Mouse (Mus musculus) neural tube, embryonic 15.5 days (tissue): ENCODE measurements around the gene Rffl. TPM values are rescaled to one million over a fixed set of nuclear protein-coding genes. Genes with fewer than 3 reads are reported as not detected.

ENCODE experiments used
- ATAC-seq: fragments of 200-750 bp; cut with Nextera tagmentation; 2 replicates; pipeline ENCODE4 v1.8.0; 2017; ENCODE audit warnings: mild to moderate bottlenecking, moderate TSS enrichment, moderate library complexity; ENCODE audit not compliant: low FRiP score
- H3K27ac ChIP-seq: fragments of 300-500 bp; sonication (generic); replicated peaks from 2 replicates; pipeline ENCODE4 v1.5.1; 2015; ENCODE audit warnings: mild to moderate bottlenecking, inconsistent platforms
- H3K27me3 ChIP-seq: fragments of 300-500 bp; sonication (generic); replicated peaks from 2 replicates; pipeline ENCODE4 v1.6.1; 2015; ENCODE audit warnings: inconsistent platforms
- H3K36me3 ChIP-seq: fragments of 300-500 bp; sonication (generic); 2 replicates; pipeline ENCODE4 v1.6.1; 2015; ENCODE audit warnings: inconsistent platforms
- H3K4me1 ChIP-seq: fragments of 300-500 bp; sonication (generic); 2 replicates; pipeline ENCODE4 v1.6.1; 2015; ENCODE audit warnings: inconsistent platforms
- H3K4me2 ChIP-seq: fragments of 300-500 bp; sonication (generic); 2 replicates; pipeline ENCODE4 v1.6.1; 2015; ENCODE audit warnings: inconsistent platforms, mild to moderate bottlenecking, moderate library complexity
- H3K4me3 ChIP-seq: fragments of 300-500 bp; sonication (generic); replicated peaks from 2 replicates; pipeline ENCODE4 v1.5.1; 2015; ENCODE audit warnings: mild to moderate bottlenecking, inconsistent platforms
- H3K9ac ChIP-seq: fragments of 300-500 bp; sonication (generic); replicated peaks from 2 replicates; pipeline ENCODE4 v1.6.1; 2015; ENCODE audit warnings: mild to moderate bottlenecking, inconsistent platforms
- H3K9me3 ChIP-seq: fragments of 300-500 bp; sonication (generic); replicated peaks from 2 replicates; pipeline ENCODE4 v1.6.1; 2016; ENCODE audit warnings: inconsistent platforms
- WGBS: fragments of 180-500 bp; shearing (Covaris S2); methylation state at CpG from one replicate; pipeline ENCODE4 v1.1.7; 2015; ENCODE audit warnings: mixed read lengths; 5-methylcytosine and 5-hydroxymethylcytosine counted together
- polyA plus RNA-seq: library from polyadenylated mRNA; unstranded; fragments of >200 nt; fragmentation: Nextera tagmentation; extraction: Ambion mirVana; gene quantifications from 2 replicates; pipeline ENCODE4 v1.2.1, GENCODE M21; 2015

Gene Rffl
- polyA plus RNA-seq, 1 experiment from 2014 or later, result 3.8 TPM

DNA sequence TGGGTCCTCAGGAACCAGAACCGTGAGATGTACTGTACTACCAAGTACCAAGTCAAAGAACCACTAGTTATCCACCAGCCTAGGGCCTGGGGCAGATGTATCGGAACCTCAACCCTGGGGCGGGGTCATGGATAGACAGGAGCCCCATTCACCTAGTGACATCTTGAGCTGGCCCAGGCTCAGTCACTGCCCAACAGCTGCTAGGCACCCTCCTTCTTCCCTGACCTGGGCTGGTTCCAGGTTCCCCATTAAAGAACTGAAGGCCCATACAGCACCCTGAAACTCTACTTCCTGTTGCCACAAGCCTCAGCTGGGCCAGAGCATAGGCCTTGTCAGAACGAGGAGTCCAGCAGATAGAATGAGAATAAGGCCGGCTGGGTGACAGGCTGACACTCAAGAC lies 28.7 kb upstream of the Rffl start:
- ATAC-seq, result no peak
- H3K27ac ChIP-seq, result no peak overlapping the region
- 95% methylated on average over 5 of the region's 5 CpGs for WGBS

DNA sequence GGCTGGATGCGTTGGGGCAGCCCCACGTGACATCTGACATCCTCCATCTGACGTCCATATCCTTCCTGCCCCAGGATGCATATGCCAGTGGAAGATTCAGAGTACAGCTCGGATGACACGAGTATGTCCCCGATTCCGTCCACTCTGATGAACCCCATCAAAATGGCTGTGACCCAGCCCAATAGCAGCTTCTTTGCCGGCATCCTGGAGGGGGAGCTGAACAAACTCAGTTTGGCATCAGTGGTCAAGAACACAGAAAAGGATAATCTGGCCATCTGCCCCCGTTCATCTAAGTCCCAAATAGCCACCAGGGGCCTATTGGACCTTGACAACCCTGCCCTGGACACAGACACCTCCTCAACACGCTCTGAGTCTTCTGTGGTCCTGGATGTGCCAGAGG lies 26.5 kb upstream of the Rffl start:
- no peak overlapping the region for H3K4me3 ChIP-seq
- H3K9ac ChIP-seq, result no peak overlapping the region
- H3K27me3 ChIP-seq, result no peaks in the 10 kb centered on the region
- no peaks in the 10 kb centered on the region for H3K4me1 ChIP-seq
- 89% methylated on average over 10 of the region's 10 CpGs for WGBS
- no peak overlapping the region for H3K4me2 ChIP-seq
- no peaks in the 10 kb centered on the region for H3K9me3 ChIP-seq
- no peak overlapping the region for H3K27ac ChIP-seq
- peaks cover 38% of the 10 kb centered on the region for H3K36me3 ChIP-seq
- ATAC-seq, result no peak

More for the DNA sequence above, 28.7 kb upstream of the Rffl start:
- Histone ChIP-seq H3K4me3 (no peak overlapping the region), H3K9ac (no peak overlapping the region), H3K4me2 (no peak overlapping the region), H3K36me3 (peaks cover 60% of the 10 kb centered on the region), H3K9me3 (no peaks in the 10 kb centered on the region), H3K27me3 (no peaks in the 10 kb centered on the region), H3K4me1 (no peaks in the 10 kb centered on the region)

DNA sequence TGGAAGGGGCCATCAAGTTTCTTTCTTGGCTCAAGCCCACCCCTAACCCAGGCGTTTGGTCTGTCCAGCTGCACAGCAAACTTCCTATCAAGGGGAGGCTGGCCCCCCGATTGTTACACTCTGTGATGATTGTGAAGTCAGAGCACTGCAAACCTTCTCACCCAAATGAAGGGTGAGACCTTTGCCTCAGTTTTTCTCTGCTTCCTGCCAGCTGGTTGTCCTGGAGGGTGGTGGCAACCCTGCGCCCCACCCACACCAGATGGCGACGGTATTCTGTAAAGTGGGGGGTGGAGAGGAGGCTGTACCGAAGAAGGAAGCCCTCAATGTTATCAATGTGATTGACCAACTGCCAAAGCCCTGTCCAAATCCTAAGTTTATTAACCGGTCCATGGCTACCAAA lies 20.9 kb upstream of the Rffl start, which contains the start of gene Fndc8:
Fndc8 (plus strand) TSS at position 189 of the 400 bp plus-strand sequence.
- Histone ChIP-seq H3K27ac (no peak within 1 kb of the TSS), H3K4me2 (no peak within 1 kb of the TSS), H3K4me3 (no peak within 1 kb of the TSS), H3K4me1 (peaks cover 19% of the 10 kb centered on the region), H3K36me3 (no peaks in the 10 kb centered on the region), H3K27me3 (peaks cover 14% of the 10 kb centered on the region), H3K9me3 (no peaks in the 10 kb centered on the region), H3K9ac (no peak within 1 kb of the TSS)
- WGBS, result 62% methylated on average over 7 of the region's 7 CpGs
- no peak for ATAC-seq

DNA sequence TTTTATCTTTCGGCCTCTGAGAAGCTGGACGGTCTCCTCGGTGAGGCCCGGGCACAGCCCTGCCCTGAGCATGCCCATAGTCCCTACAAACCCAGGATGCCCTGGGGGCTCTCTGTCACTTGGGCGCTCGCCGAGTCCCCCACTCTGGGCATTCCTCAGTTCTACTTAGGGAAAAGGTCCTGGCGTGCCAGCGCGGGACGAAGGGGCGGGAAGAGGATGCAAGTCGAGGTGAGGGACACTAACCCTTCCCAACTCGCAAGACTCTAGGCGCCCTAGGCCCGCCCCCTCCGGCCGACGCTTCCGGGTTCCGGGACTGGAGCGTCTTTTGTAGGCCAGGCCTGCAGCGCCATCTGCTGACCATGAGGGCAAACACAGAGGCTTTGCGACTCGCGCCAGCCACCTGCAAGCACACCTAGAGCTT lies 19.3 kb upstream of the Rffl start, which contains the start of gene Rad51d:
Rad51d (minus strand) TSS at position 273 of the 421 bp plus-strand sequence.
- peak within 1 kb of the TSS; percentile 77 for H3K9ac ChIP-seq
- H3K4me1 ChIP-seq, result peaks cover 19% of the 10 kb centered on the region
- ATAC-seq, result peak; percentile 92
- H3K27ac ChIP-seq, result peak within 1 kb of the TSS; percentile 69
- peak within 1 kb of the TSS; percentile 90 for H3K4me2 ChIP-seq
- H3K36me3 ChIP-seq, result no peaks in the 10 kb centered on the region
- peaks cover 14% of the 10 kb centered on the region for H3K27me3 ChIP-seq
- H3K4me3 ChIP-seq, result peak within 1 kb of the TSS; percentile 67
- no peaks in the 10 kb centered on the region for H3K9me3 ChIP-seq
- under 1% methylated on average over 26 of the region's 26 CpGs for WGBS

DNA sequence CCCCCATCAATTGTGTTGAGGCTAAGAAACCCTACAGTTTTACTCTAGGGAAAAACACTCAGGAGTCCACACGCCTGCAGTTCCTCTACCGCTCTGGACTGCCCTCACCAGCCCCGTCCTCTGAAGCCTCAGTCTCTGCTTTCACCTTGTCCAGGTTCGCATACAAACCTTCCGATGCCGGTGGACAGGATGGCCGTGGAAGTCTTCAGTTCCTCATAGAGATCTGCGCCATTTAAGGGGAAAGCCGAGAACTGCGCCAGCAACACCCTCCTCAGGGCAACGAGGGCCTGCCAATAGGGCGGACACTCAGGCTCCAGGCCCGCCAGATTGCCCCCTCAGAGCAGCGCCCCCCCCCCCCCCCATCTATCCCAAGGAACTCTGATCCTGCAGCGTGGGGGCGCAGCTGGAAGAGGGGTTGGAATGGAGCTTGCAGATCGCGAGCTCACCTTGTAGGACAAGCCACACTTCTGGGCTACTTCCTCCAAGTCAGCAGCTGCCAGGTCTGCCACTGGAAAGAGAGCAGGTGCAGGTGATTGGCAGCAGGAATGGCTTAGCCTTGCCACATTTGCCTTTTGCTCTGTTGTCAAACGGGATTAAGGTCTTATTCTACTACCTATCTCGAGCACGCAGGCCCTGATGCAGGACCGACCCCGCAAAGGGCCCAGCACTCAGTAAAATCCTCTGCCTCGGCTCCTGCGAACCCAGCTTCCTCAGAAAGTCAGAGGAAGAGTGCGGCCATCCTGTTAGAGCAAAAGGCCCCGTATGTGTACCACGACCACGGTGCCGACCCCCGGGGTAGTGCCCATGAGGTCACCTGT lies 18.7 kb upstream of the Rffl start:
- H3K9me3 ChIP-seq, result no peaks in the 10 kb centered on the region
- WGBS, result 7% methylated on average over 31 of the region's 31 CpGs
- peak overlapping the region; percentile 69 for H3K27ac ChIP-seq
- H3K4me2 ChIP-seq, result peak overlapping the region; percentile 90
- H3K4me3 ChIP-seq, result peak overlapping the region; percentile 67
- H3K27me3 ChIP-seq, result peaks cover 14% of the 10 kb centered on the region
- H3K36me3 ChIP-seq, result no peaks in the 10 kb centered on the region
- peak; percentile 66 for ATAC-seq
- H3K4me1 ChIP-seq, result peaks cover 19% of the 10 kb centered on the region
- H3K9ac ChIP-seq, result peak overlapping the region; percentile 77

DNA sequence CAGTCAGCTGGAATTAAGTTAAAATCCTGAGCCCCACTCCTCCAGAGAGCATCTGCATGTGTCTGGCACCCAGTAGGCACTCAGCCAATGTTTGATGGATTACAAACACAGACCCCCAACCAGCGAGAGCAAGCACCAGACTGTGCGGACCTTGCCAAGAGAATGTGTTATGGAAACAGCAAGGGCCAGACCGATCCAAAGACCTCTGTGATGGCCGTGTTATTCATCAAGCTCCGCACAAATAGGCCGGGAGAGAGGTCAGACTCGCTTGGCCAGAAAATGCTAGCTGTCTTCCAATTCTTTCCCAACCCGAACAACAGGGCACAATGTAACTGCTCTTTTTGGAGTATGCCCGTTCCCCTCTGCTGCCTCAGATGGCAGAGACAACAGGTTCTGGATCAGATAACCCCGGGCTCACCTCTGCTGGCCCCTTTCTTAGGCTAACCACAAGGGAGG lies 17.5 kb upstream of the Rffl start:
- Histone ChIP-seq H3K9ac (peak overlapping the region; percentile 23; the same call in 1 of the 2 replicates), H3K36me3 (no peaks in the 10 kb centered on the region), H3K27ac (no peak overlapping the region), H3K9me3 (no peaks in the 10 kb centered on the region), H3K4me3 (no peak overlapping the region), H3K4me2 (peak overlapping the region; percentile 90), H3K27me3 (peaks cover 14% of the 10 kb centered on the region), H3K4me1 (peaks cover 19% of the 10 kb centered on the region)
- no peak for ATAC-seq
- WGBS, result 47% methylated on average over 10 of the region's 10 CpGs

DNA sequence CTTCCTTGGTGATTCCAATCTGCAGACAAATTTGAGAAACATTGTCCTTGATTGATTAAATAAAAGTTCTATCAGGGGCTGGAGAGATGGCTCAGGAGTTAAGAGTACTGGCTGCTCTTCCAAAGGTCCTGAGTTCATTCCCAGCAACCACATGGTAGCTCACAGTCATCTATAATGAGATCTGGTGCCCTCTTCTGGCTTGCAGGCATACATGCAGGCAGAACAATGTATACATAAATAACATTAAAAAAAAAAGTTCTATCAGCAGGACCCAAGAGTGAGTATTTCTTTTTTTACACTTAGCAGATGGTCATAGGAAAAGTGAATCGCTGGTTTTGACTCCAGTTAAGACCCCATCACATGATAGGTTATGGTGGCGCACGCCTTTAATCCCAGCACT lies 15.5 kb upstream of the Rffl start:
- ATAC-seq, result no peak
- no peak overlapping the region for H3K4me2 ChIP-seq
- H3K27me3 ChIP-seq, result peaks cover 6% of the 10 kb centered on the region
- no peaks in the 10 kb centered on the region for H3K9me3 ChIP-seq
- H3K27ac ChIP-seq, result no peak overlapping the region
- WGBS, result 96% methylated on average over 3 of the region's 3 CpGs
- H3K9ac ChIP-seq, result no peak overlapping the region
- H3K4me3 ChIP-seq, result no peak overlapping the region
- H3K4me1 ChIP-seq, result peaks cover 19% of the 10 kb centered on the region
- no peaks in the 10 kb centered on the region for H3K36me3 ChIP-seq

DNA sequence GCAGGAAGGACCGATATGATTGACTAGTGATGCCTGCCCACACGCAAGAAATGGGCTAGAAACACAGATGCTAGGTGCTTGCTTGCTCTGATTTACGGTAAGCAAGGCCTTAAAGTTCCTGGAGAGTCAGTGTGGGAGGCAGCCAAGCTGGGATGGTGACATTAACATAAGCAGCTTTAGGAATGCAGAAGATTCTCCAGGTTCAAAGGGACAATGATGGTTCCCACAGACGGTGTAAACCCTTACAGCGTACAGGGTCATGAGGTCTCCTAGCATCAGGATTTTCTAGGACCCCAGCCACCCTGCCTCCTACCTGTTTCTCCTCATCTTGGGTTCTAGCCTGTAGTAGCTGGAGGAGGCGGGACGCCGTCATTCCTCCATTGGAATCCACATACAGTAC lies 12.2 kb upstream of the Rffl start:
- H3K4me1 ChIP-seq, result peaks cover under 1% of the 10 kb centered on the region
- H3K4me2 ChIP-seq, result no peak overlapping the region
- 66% methylated on average over 8 of the region's 8 CpGs for WGBS
- H3K9me3 ChIP-seq, result no peaks in the 10 kb centered on the region
- H3K36me3 ChIP-seq, result no peaks in the 10 kb centered on the region
- ATAC-seq, result no peak; the same call in 1 of the 2 replicates
- H3K4me3 ChIP-seq, result no peak overlapping the region
- H3K27me3 ChIP-seq, result no peaks in the 10 kb centered on the region
- no peak overlapping the region for H3K9ac ChIP-seq
- H3K27ac ChIP-seq, result no peak overlapping the region

DNA sequence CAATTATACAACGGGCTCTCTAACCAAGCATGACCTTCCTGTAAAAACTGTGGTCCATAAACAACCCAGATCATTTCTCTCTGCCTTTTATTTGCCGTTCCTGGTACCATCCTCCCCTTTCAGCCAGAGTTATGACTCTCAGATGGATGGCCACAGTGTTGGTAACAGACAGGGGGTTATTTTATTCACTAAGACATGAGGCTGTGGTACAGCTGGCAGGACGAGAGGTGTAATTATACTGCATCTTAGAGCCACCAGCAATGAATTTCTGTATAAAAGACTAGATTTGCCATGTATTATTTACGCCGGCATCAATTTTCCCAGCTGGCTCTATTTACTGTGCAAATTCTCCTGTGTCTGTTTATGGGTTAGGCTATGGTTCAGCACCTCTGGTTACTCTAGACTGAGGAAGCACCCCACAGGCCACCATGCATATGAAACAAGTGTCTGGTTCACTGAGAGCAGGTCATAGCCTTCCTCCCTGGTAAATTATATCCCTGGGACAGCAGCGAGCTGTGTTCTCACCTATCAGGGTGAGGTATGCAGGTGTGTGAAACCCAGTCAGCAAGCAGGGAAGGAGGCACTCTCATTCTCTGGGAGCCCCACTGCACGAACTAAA lies 6.8 kb upstream of the Rffl start:
- Histone ChIP-seq H3K27me3 (no peaks in the 10 kb centered on the region), H3K27ac (no peak overlapping the region), H3K4me1 (no peaks in the 10 kb centered on the region), H3K9me3 (no peaks in the 10 kb centered on the region), H3K36me3 (no peaks in the 10 kb centered on the region), H3K4me2 (no peak overlapping the region), H3K9ac (no peak overlapping the region), H3K4me3 (no peak overlapping the region)
- 58% methylated on average over 7 of the region's 7 CpGs for WGBS
- ATAC-seq, result no peak

DNA sequence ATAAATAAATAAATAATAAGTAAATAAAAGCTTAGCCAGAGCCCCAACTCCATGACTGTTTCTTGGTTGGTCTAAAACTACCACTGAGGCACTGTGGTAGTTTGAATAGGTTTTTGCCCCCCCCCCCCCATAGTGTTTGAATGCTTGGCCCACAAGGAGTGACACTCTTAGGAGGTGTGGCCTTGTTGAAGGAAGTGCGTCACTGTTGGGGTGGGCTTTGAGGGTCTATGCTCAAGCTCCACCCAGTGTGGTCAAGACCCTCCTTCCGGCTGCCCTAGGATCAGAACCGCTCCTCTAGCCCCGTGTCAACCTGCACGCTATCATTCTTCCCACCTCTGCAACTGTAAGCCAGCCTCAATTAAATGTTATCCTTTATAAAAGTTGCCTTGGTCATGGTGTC lies 4.6 kb upstream of the Rffl start:
- WGBS, result 95% methylated on average over 5 of the region's 5 CpGs
- no peak overlapping the region for H3K4me3 ChIP-seq
- H3K9me3 ChIP-seq, result no peaks in the 10 kb centered on the region
- H3K4me2 ChIP-seq, result no peak overlapping the region
- H3K27me3 ChIP-seq, result no peaks in the 10 kb centered on the region
- no peak for ATAC-seq
- no peak overlapping the region for H3K9ac ChIP-seq
- H3K4me1 ChIP-seq, result peaks cover 7% of the 10 kb centered on the region
- H3K36me3 ChIP-seq, result no peaks in the 10 kb centered on the region
- no peak overlapping the region for H3K27ac ChIP-seq

DNA sequence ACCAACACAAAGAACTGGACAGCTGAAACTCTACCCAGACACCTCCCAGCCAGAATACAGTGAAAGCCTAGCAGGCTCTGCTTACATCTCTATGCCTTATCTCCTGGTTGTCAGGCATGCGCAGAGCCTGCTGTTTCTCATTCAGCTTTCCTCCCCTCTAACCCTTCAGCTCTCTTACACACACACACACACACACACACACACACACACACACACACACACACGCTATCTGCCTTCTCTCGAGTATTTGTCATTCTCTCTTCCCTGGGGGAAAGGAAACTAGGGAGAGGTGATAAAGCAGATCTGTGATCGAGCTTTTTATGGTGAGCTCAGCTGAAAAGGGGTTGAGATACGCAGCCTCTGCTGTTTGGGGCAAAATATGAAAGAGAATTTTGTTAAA lies 3.9 kb upstream of the Rffl start:
- Histone ChIP-seq H3K4me2 (no peak overlapping the region), H3K4me1 (peaks cover 14% of the 10 kb centered on the region), H3K27ac (no peak overlapping the region), H3K9me3 (no peaks in the 10 kb centered on the region), H3K9ac (no peak overlapping the region), H3K27me3 (no peaks in the 10 kb centered on the region), H3K36me3 (no peaks in the 10 kb centered on the region), H3K4me3 (no peak overlapping the region)
- WGBS, result 55% methylated on average over 5 of the region's 5 CpGs
- no peak for ATAC-seq
